Mouse (Mus musculus) forebrain, embryonic 11.5 days (tissue): ENCODE data around the gene Ttc7b. TPM values are rescaled to one million over a fixed set of nuclear protein-coding genes. Genes with fewer than 3 reads are reported as not detected.

Source experiments
- ATAC-seq: fragments of 200-750 bp; cut with Nextera tagmentation; replicated peaks from 2 replicates; pipeline ENCODE4 v1.8.0; 2017; ENCODE audit warnings: moderate TSS enrichment; ENCODE audit not compliant: low FRiP score
- DNase-seq: peaks from one replicate; pipeline ENCODE4 v3.0.0-alpha.2; 2017; ENCODE audit warnings: low spot score
- H3K27ac ChIP-seq: fragments of 300-500 bp; sonication (generic); 2 replicates; pipeline ENCODE4 v1.5.1; 2014; ENCODE audit warnings: low read depth, low read length
- H3K27me3 ChIP-seq: fragments of 300-500 bp; sonication (generic); 2 replicates; pipeline ENCODE4 v1.6.1; 2014; ENCODE audit warnings: mild to moderate bottlenecking, low read length, mixed read lengths; ENCODE audit not compliant: control insufficient read depth, insufficient read depth
- H3K36me3 ChIP-seq: fragments of 300-500 bp; sonication (generic); 2 replicates; pipeline ENCODE4 v1.6.1; 2014; ENCODE audit warnings: mild to moderate bottlenecking, low read length, moderate library complexity, mixed read lengths; ENCODE audit not compliant: control insufficient read depth, insufficient read depth
- H3K4me1 ChIP-seq: fragments of 300-500 bp; sonication (generic); replicated peaks from 2 replicates; pipeline ENCODE4 v1.6.1; 2014; ENCODE audit warnings: low read length, mixed read lengths; ENCODE audit not compliant: control insufficient read depth, insufficient read depth
- H3K4me2 ChIP-seq: fragments of 300-500 bp; sonication (generic); 2 replicates; pipeline ENCODE4 v1.6.1; 2014; ENCODE audit warnings: low read depth, mild to moderate bottlenecking, low read length, moderate library complexity, mixed read lengths; ENCODE audit not compliant: severe bottlenecking
- H3K4me3 ChIP-seq: fragments of 300-500 bp; sonication (generic); 2 replicates; pipeline ENCODE4 v1.5.1; 2014; ENCODE audit warnings: low read depth, low read length
- H3K9ac ChIP-seq: fragments of 300-500 bp; sonication (generic); 2 replicates; pipeline ENCODE4 v1.6.1; 2014; ENCODE audit warnings: low read length
- H3K9me3 ChIP-seq: fragments of 300-500 bp; sonication (generic); 2 replicates; pipeline ENCODE4 v1.6.1; 2016; ENCODE audit warnings: low read length, mixed read lengths; ENCODE audit not compliant: control insufficient read depth
- WGBS: fragments of 180-500 bp; shearing (Covaris S2); extraction: QIAGEN DNeasy Blood & Tissue Kit; methylation state at CpG from one replicate; pipeline ENCODE4 v1.1.7; 2014; 5-methylcytosine and 5-hydroxymethylcytosine counted together
- polyA plus RNA-seq: library from polyadenylated mRNA; unstranded; fragments of >200 nt; fragmentation: Nextera tagmentation; extraction: Ambion mirVana; gene quantifications from 2 replicates; pipeline ENCODE4 v1.2.1, GENCODE M21; 2014

Gene Ttc7b
- polyA plus RNA-seq, 1 experiment from 2014 or later, result 9.5 TPM

GRCm38 (mm10) chr12:100517371-100517770 is 3.3 kb downstream of the Ttc7b start:
- Histone ChIP-seq H3K27me3 (no peaks in the 10 kb centered on the region), H3K4me2 (no peak overlapping the region), H3K9ac (no peak overlapping the region), H3K27ac (no peak overlapping the region), H3K36me3 (no peaks in the 10 kb centered on the region), H3K9me3 (no peaks in the 10 kb centered on the region), H3K4me3 (no peak overlapping the region), H3K4me1 (peaks cover 2% of the 10 kb centered on the region; the same call in 1 of the 2 replicates)
- no peak for DNase-seq
- 89% methylated on average over 9 of the region's 9 CpGs for WGBS
- no peak for ATAC-seq

- Histone ChIP-seq H3K27ac (no peak overlapping the region), H3K9ac (no peak overlapping the region), H3K36me3 (no peaks in the 10 kb centered on the region), H3K9me3 (no peaks in the 10 kb centered on the region), H3K4me1 (peaks cover 2% of the 10 kb centered on the region; the same call in 1 of the 2 replicates), H3K4me2 (no peak overlapping the region), H3K4me3 (no peak overlapping the region), H3K27me3 (no peaks in the 10 kb centered on the region)
- ATAC-seq, result no peak
- WGBS, result 87% methylated on average over 1 of the region's 1 CpGs
- DNase-seq, result no peak
Observed at GRCm38 (mm10) chr12:100516161-100516838, 4.3 kb downstream of the Ttc7b start.

GRCm38 (mm10) chr12:100515493-100515892 is 5.1 kb downstream of the Ttc7b start:
- H3K4me2 ChIP-seq, result no peak overlapping the region
- H3K9ac ChIP-seq, result no peak overlapping the region
- H3K4me1 ChIP-seq, result peaks cover 2% of the 10 kb centered on the region; the same call in 1 of the 2 replicates
- no peaks in the 10 kb centered on the region for H3K9me3 ChIP-seq
- H3K27ac ChIP-seq, result no peak overlapping the region
- no peak for DNase-seq
- H3K27me3 ChIP-seq, result no peaks in the 10 kb centered on the region
- no peak overlapping the region for H3K4me3 ChIP-seq
- no peaks in the 10 kb centered on the region for H3K36me3 ChIP-seq
- 90% methylated on average over 4 of the region's 4 CpGs for WGBS
- no peak for ATAC-seq

- WGBS, result 76% methylated on average over 1 of the region's 1 CpGs
- no peak for ATAC-seq
- H3K36me3 ChIP-seq, result no peaks in the 10 kb centered on the region
Observed at GRCm38 (mm10) chr12:100514611-100515010, 6.0 kb downstream of the Ttc7b start.

GRCm38 (mm10) chr12:100513131-100513530 is 7.5 kb downstream of the Ttc7b start:
- no peak for ATAC-seq
- Histone ChIP-seq H3K27me3 (no peaks in the 10 kb centered on the region), H3K4me1 (no peaks in the 10 kb centered on the region), H3K4me2 (no peak overlapping the region), H3K9ac (no peak overlapping the region), H3K27ac (no peak overlapping the region), H3K36me3 (no peaks in the 10 kb centered on the region), H3K4me3 (no peak overlapping the region), H3K9me3 (no peaks in the 10 kb centered on the region)
- WGBS, result 95% methylated on average over 5 of the region's 5 CpGs
- DNase-seq, result no peak

More at GRCm38 (mm10) chr12:100514611-100515010, 6.0 kb downstream of the Ttc7b start:
- Histone ChIP-seq H3K9ac (no peak overlapping the region), H3K4me1 (no peaks in the 10 kb centered on the region), H3K9me3 (no peaks in the 10 kb centered on the region), H3K4me3 (no peak overlapping the region), H3K27ac (no peak overlapping the region), H3K27me3 (no peaks in the 10 kb centered on the region), H3K4me2 (no peak overlapping the region)
- DNase-seq, result no peak

- Histone ChIP-seq H3K9me3 (no peaks in the 10 kb centered on the region), H3K4me2 (no peak overlapping the region), H3K4me3 (no peak overlapping the region), H3K4me1 (no peaks in the 10 kb centered on the region), H3K36me3 (no peaks in the 10 kb centered on the region), H3K9ac (no peak overlapping the region), H3K27ac (no peak overlapping the region), H3K27me3 (no peaks in the 10 kb centered on the region)
- DNase-seq (no peak), ATAC-seq (no peak)
- WGBS, result 89% methylated on average over 9 of the region's 9 CpGs
Observed at GRCm38 (mm10) chr12:100512641-100513040, 8.0 kb downstream of the Ttc7b start.

GRCm38 (mm10) chr12:100509615-100510282 is 10.9 kb downstream of the Ttc7b start:
- Histone ChIP-seq H3K27ac (no peak overlapping the region), H3K27me3 (no peaks in the 10 kb centered on the region), H3K4me1 (no peaks in the 10 kb centered on the region), H3K9ac (no peak overlapping the region), H3K4me2 (no peak overlapping the region), H3K4me3 (no peak overlapping the region), H3K36me3 (no peaks in the 10 kb centered on the region), H3K9me3 (no peaks in the 10 kb centered on the region)
- 86% methylated on average over 9 of the region's 9 CpGs for WGBS
- DNase-seq, result no peak
- ATAC-seq, result no peak

- no peaks in the 10 kb centered on the region for H3K9me3 ChIP-seq
- no peaks in the 10 kb centered on the region for H3K4me1 ChIP-seq
- no peaks in the 10 kb centered on the region for H3K36me3 ChIP-seq
- H3K9ac ChIP-seq, result no peak overlapping the region
- no peak for DNase-seq
- 92% methylated on average over 5 of the region's 5 CpGs for WGBS
- ATAC-seq, result no peak
- no peak overlapping the region for H3K4me3 ChIP-seq
- H3K27me3 ChIP-seq, result no peaks in the 10 kb centered on the region
- no peak overlapping the region for H3K27ac ChIP-seq
- H3K4me2 ChIP-seq, result no peak overlapping the region
Observed at GRCm38 (mm10) chr12:100508668-100509067, 12.0 kb downstream of the Ttc7b start.

- 92% methylated on average over 1 of the region's 1 CpGs for WGBS
Observed at GRCm38 (mm10) chr12:100505484-100505883, 15.1 kb downstream of the Ttc7b start.

More at GRCm38 (mm10) chr12:100505484-100505883, 15.1 kb downstream of the Ttc7b start:
- no peaks in the 10 kb centered on the region for H3K36me3 ChIP-seq
- no peak for ATAC-seq
- H3K9ac ChIP-seq, result no peak overlapping the region
- no peaks in the 10 kb centered on the region for H3K4me1 ChIP-seq
- no peaks in the 10 kb centered on the region for H3K27me3 ChIP-seq
- H3K4me2 ChIP-seq, result no peak overlapping the region
- no peak overlapping the region for H3K4me3 ChIP-seq
- H3K9me3 ChIP-seq, result no peaks in the 10 kb centered on the region
- DNase-seq, result no peak
- H3K27ac ChIP-seq, result no peak overlapping the region
